Mouse (Mus musculus): ENCODE results near the gene Prss50. TPM values are rescaled to one million over a fixed set of nuclear protein-coding genes. Genes with fewer than 3 reads are reported as not detected.

Gene Prss50
- polyA plus RNA-seq (2012; rRNA removed): 0.63 and 1.2 TPM in 2 replicates

DNA sequence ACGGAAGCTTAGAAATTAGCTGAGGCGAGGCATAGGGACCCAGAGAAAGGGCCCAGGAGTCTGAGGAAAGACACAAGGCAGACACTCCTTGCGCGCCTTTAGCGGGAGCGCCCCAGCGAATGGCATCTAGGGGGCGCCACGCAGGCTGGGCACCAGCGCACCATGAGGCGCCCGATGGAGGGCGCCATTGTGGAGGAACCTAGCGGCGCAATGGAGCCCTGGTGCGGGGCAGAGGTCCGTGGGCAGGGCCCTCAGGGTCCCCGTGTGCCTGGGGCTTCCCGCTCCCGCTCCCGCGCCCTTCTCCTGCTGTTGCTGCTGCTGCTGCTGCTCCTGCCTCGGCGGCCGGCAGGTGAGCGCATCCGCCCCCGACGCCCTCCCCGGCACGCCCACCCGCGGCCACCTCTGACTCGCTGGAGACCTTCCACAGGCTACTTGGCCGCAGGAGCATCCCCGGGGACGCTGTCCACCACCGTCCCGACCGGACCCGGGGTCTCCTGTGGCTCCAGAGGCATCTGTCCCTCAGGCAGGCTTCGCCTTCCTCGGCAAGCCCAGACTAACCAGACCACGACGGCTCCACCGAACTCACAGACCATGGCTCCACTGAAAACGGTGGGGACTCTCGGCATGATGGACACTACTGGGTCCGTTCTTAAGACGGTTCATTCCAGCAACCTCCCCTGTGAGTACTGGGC, at the start of gene Prss50:
Gene Prss50 (plus strand): TSS at position 187 of the 692 bp plus-strand sequence.

DNA sequence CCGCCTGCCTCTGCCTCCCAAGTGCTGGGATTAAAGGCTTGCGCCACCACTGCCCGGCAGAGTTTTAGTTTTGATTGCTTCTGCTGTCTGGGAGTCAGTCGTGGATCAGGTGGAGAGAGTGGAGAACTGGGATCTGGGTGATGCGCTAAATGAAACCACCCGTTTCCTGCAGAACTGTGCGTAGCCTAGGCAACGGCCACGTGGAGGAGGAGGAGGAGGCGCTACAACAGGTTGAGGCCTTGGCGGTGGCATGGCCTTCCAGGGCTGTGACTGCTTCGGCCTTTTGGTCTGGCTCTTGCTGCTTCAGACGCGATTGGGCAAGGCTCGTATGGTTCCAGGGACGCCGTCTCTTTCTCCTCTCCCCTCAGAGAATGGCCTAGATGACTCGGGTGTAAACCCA, 44.0 kb upstream of the Prss50 start, which contains the start of gene Prss44:
Gene Prss44 (plus strand): TSS at position 206 of the 400 bp plus-strand sequence.

DNA sequence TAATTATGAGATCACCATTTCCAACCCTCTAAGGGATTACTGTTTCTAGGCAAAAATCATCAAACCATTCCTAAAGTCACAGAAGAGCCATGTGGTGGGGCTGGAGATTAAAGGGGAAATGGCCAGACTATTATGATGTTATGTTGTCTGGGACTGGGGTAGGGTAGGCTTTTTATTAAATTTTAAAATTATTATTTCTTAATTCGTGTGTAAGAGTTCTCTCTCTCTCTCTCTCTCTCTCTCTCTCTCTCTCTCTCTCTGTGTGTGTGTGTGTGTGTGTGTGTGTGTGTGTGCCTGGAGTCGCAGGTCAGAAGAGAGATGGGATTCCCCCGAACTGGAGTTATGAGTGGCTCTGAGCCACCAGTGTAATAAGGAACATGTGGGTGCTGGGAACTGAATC, 31.4 kb upstream of the Prss50 start, which contains the start of gene Prss43:
Gene Prss43 (plus strand): TSS at position 301 of the 400 bp plus-strand sequence.

DNA sequence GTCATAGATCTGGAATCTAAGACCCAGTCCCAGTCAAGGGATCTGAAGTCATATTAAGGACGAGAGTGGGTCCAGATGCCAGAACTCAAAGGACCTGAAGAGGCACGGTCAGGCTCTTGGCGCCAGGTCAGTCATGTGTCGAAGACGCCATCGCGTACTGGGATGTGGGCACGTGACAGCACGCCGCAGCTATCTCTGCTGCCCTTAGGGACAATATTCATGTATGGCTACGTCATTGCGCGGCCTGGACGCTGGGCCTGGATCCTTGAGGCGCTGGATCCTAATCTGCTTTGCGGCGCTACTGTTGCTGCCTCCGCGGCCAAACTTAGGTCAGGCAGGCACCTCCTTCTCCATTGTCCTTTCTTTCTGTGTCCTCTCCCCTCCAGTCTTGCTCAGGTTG, 23.4 kb upstream of the Prss50 start, which contains the start of gene Prss45:
Gene Prss45 (plus strand): TSS at position 178 of the 400 bp plus-strand sequence.

DNA sequence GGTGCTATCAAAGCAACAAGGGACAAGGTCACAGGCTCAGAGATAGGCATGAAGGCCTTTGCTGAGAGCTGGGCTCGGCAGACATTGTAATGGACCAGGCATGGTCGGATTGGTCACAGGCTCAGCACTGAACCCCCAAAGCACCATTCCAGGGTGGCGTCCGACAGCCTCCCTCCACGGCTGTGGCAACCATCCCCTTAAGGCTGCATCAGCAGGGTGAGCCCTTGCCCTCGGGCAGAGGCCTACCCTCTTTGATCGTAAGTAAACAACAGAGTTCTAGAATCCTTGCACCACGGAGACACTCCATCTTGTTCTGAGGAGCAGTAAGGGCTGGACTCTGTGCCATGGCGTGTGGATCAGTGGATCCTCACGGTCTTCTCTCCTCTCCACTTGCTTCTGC, 13.6 kb upstream of the Prss50 start, which contains the start of gene Prss46:
Gene Prss46 (plus strand): TSS at position 301 of the 400 bp plus-strand sequence.

DNA sequence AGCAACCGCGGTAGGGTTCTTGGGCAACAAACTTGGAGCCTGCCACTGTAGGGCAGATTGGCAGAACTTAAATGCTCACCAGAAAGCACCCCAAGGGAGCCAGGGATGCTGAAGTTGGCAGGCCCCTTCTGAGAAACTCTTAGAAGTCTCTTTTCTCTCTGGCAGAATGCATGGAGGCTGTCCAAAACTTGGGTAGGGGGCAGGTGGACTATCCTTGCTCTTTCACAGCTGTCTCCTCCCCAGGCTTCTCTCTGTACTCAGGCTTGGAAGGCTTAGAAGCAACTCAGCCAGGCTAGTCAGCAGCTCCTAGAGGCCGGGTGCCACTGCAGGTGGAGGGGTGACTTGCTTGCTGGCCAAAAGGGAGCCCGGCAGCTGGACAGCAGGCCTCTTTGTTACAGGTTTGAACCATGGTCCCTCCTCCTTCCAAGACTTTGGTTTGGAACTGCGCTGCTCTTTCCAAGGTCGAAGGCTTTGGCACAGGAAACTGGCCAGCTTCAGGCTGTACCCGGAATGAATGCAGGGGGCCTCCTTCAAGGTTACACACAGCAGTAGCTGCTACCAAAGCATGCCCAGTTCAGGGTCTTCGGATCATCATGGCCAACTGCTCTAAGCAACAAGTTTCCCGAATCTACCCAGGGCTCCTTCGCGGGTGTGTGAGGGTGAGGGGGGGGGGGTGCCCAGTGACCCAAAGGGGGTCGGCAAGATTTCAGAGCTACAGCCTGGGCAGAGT, 21.6 kb downstream of the Prss50 start, which contains the start of gene Als2cl:
Gene Als2cl (plus strand): TSS at position 680 of the 730 bp plus-strand sequence.

DNA sequence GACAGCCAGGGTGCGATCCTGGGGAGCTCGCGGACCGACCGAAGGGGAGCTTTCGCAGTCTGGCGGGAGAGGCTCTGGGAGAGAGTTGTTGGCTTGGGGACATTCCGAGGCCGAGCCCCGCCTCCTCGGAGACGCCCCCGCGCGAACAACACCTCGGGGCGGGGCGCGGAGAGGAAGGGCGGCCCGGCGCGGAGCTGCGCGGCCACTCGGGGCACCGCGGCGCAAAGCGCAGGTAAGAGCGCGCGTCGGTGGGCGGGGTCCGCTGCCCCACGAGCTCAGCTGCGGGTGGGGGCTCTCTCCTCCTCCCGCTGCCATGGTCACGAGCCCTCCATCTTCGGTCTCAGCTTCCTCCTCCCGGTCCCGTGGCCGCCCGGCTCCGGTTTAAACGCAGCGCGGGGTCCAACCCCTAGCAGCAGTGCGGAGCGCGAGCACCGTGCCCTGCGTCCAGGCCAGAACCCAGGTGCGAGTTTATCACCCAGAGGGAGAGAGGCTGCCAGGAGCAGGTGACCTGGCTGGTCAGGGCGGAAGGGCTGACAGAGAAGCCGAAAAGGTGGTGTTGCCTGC, 22.3 kb downstream of the Prss50 start, which contains the start of gene Tmie:
Gene Tmie (minus strand): TSS at position 116 of the 564 bp plus-strand sequence.

Other genes starting within 250 kb of the Prss50 start
- gene Nradd, start 233.5 kb upstream of the Prss50 start, polyA plus RNA-seq (2012; rRNA removed): 28.5 and 35.2 TPM in 2 replicates
- 5.1 and 7.0 TPM in 2 replicates for gene Nbeal2, start 203.8 kb upstream of the Prss50 start, polyA plus RNA-seq (2012; rRNA removed)
- gene Ccdc12, start 201.5 kb upstream of the Prss50 start, polyA plus RNA-seq (2012; rRNA removed): 99.0 and 210 TPM in 2 replicates
- 55.4 and 63.3 TPM in 2 replicates for gene Myl3, start 116.1 kb upstream of the Prss50 start, polyA plus RNA-seq (2012; rRNA removed)
- gene Pth1r, start 110.8 kb upstream of the Prss50 start, polyA plus RNA-seq (2012; rRNA removed): 22.0 and 55.9 TPM in 2 replicates
- gene Prss42, start 59.8 kb upstream of the Prss50 start, polyA plus RNA-seq (2012; rRNA removed): 0.05 TPM in 1 of 2 replicates, not detected in the other
- gene Prss44, start 44.0 kb upstream of the Prss50 start, polyA plus RNA-seq (2012; rRNA removed): not detected in 2 replicates
- not detected in 2 replicates for gene Prss43, start 31.3 kb upstream of the Prss50 start, polyA plus RNA-seq (2012; rRNA removed)
- gene Prss45, start 23.4 kb upstream of the Prss50 start, polyA plus RNA-seq (2012; rRNA removed): not detected in 2 replicates
- not detected in 2 replicates for gene Prss46, start 13.5 kb upstream of the Prss50 start, polyA plus RNA-seq (2012; rRNA removed)
- gene Als2cl, start 21.9 kb downstream of the Prss50 start, polyA plus RNA-seq (2012; rRNA removed): 2.3 and 3.2 TPM in 2 replicates
- gene Tmie, start 22.1 kb downstream of the Prss50 start, polyA plus RNA-seq (2012; rRNA removed): 0.24 and 0.40 TPM in 2 replicates
- gene Fam240a, start 58.9 kb downstream of the Prss50 start, polyA plus RNA-seq (2012; rRNA removed): not detected in 2 replicates
- 0.06 TPM in 2 replicates for gene Tdgf1, start 88.2 kb downstream of the Prss50 start, polyA plus RNA-seq (2012; rRNA removed)
- 0.04 and 0.07 TPM in 2 replicates for gene Lrrc2, start 93.6 kb downstream of the Prss50 start, polyA plus RNA-seq (2012; rRNA removed)
- gene Rtp3, start 132.6 kb downstream of the Prss50 start, polyA plus RNA-seq (2012; rRNA removed): 0.75 and 0.91 TPM in 2 replicates
- gene Ltf, start 161.3 kb downstream of the Prss50 start, polyA plus RNA-seq (2012; rRNA removed): 0.56 and 0.65 TPM in 2 replicates
- 0.80 and 1.2 TPM in 2 replicates for gene Ccrl2, start 199.6 kb downstream of the Prss50 start, polyA plus RNA-seq (2012; rRNA removed)